Mouse (Mus musculus) thymus, adult 2 months (tissue): ENCODE measurements around the gene Rab11fip4.

Source experiments
- CTCF ChIP-seq: fragments of 200-500 bp; IDR thresholded peaks from 2 replicates; pipeline ENCODE4 v1.5.1; 2012; ENCODE audit warnings: mild to moderate bottlenecking, control low read depth, low read length, moderate library complexity, borderline replicate concordance; ENCODE audit not compliant: control insufficient read depth, poor library complexity, insufficient read depth; ENCODE audit errors: extremely low read depth
- POLR2A ChIP-seq: fragments of 200-500 bp; IDR thresholded peaks from 2 replicates; pipeline ENCODE4 v1.6.1; 2012; ENCODE audit warnings: mild to moderate bottlenecking, low read length, control low read depth, moderate library complexity; ENCODE audit not compliant: control insufficient read depth, poor library complexity, insufficient read depth; ENCODE audit errors: extremely low read depth

- no peak for TF ChIP-seq CTCF
- no peak for TF ChIP-seq POLR2A
Measured at GRCm38 (mm10) chr11:79650359-79650835, 59.4 kb downstream of the Rab11fip4 start.
